Mouse (Mus musculus) cerebellum, adult 8-10 months (tissue): Measurements from ENCODE around the gene Lama5.
"Not testable (repeated sequence)": the region's sequence is repeated elsewhere in the genome, so short reads cannot be mapped to it uniquely, and the experiment has no call there.

Experiments used
- DNase-seq: peaks from one replicate; pipeline ENCODE4 v3.0.0; 2022

Lama5 gene

DNA sequence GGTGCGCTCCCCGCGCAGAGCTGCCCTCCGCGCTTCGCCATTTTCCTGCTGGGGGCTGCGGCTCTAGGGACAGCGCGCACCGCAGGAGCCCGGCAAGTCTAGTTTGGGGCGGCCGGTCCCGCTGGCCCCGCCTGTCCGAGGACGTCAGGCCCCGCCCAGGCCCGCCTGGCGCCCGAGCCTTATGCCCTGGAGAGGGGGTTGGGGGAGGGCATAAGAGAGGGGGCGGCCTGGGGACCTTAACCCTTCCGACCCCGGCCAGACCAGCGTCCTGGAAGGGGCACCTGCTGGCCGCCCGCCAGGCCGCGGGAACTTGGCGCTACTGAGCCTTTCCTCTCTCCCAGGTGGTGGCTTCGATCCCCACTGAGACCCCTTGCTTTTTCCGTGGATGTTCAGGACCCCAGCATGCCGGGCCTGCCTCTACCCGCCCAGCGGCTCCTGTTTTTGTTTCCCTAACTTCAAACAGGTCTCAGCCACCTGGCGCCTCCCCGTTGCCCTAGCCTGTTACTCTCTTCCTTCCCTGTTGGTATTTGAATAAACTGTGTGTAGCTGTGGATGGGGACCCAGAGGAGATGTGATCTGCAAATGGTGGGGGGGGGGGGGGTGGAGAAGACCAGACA, at the start of gene Lama5:
Gene Lama5, minus strand, starts transcription at position 98 of the 617 bp plus-strand sequence.
- DNase-seq: peak; percentile 24

DNA sequence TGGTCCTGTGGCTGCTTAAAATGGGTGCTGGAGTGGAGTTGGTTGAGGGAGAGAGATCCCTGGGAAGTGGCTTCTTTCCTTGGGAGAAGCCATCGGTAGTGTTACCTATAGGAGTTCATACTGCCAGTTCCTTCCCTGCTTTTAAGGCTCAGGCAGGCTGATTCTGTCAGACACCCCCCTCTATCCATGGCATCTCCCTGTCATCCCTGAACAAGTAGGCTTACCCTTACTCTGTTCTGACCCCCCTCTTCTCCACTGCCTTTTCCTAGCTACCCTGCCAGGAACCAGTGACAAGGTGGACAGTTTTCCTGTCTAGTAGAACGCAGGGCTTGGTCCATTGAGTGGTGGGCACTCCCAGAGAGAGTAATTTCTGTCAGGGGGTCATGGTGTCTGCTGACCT, 48.9 kb upstream of the Lama5 start:
- no peak for DNase-seq

- DNase-seq: peak; percentile 87
Measured at GRCm38 (mm10) chr2:180273394-180274244, 48.0 kb upstream of the Lama5 start, which contains the start of gene Cables2. Cables2 (minus strand) TSS chr2:180273496.

DNA sequence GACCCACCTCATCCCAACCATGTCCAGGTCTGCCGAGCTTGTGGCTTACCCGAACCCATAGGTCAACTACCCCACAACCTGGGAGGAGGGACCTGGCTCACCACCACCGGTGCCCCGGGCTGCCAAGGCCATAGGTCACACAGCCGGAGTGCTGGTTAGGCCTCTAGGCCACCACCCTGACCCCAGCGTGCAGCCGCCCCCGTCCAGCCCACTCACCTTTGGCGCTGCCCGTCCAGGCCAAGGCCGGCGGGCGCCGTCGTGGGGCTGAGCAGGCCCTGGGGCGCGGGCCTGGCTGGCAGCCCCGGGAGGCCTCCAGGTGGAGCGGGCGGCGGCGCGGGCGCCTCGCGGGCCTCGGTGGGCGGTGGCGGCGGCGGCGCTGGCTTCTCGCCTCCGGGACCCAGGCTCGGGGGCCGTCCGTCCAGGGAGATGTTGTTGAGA, 47.2 kb upstream of the Lama5 start:
- DNase-seq: peak; percentile 59

- no peak for DNase-seq
Measured at GRCm38 (mm10) chr2:180271804-180272395, 46.2 kb upstream of the Lama5 start.

DNA sequence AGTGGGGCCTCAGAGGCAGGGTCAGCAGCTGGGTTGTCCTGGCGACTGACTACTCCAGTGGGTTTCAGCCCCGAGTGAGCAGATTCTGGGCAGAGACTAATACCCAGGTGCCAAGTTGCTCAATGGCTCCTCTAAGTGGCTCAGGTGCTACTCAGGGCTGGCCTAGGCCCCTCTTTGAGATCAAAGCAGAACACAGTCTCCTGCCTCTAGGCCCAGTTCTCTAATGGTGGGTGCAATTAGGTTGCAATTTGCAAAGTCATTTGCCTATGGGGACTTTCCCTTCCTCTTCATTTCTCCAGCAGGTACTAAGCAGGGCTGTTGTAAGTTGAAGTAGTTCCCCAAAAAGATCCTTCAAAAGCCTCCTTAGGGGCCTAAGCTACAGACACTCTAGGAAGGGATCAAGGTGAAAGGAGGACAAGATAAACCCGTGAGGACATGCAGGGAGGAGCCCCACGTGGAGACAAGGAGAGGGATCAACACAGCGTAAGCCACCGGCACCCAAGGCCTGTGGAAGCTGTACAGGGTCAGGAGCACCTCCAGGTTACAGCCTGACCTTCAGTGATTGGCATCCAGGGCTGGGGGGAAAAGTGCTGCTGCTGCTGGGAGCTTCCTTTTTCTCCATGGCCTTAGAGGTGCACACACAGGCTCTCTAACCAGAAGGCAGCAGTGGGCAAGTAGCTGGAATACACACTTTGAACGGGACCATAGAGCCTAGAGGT, 45.0 kb upstream of the Lama5 start:
- no peak for DNase-seq

DNA sequence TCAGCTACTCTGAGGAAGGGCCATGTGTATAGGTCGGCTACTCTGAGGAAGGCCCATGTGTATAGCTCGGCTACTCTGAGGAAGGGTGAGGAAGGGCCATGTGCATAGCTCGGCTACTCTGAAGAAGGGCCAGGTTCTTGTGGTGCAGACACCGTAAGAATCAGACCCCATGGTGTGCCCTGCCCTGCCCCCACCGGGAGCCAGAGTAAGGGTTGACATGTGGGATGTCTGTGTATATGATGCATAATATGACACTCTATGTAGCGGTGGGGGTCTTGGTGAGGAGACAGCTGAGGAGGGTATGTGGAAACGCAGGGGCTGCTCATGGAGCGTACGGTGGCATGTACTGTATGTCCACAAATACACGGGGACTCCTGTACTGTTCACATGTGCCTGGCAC, 43.7 kb upstream of the Lama5 start:
- DNase-seq: no peak

GRCm38 (mm10) chr2:180267955-180268354, 42.3 kb upstream of the Lama5 start:
- DNase-seq: no peak

GRCm38 (mm10) chr2:180262891-180263290, 37.2 kb upstream of the Lama5 start:
- no peak for DNase-seq

GRCm38 (mm10) chr2:180262441-180262840, 36.8 kb upstream of the Lama5 start:
- no peak for DNase-seq

- no peak for DNase-seq
Measured at GRCm38 (mm10) chr2:180261901-180262300, 36.2 kb upstream of the Lama5 start.

GRCm38 (mm10) chr2:180260610-180261480, 35.2 kb upstream of the Lama5 start:
- DNase-seq: no peak

DNA sequence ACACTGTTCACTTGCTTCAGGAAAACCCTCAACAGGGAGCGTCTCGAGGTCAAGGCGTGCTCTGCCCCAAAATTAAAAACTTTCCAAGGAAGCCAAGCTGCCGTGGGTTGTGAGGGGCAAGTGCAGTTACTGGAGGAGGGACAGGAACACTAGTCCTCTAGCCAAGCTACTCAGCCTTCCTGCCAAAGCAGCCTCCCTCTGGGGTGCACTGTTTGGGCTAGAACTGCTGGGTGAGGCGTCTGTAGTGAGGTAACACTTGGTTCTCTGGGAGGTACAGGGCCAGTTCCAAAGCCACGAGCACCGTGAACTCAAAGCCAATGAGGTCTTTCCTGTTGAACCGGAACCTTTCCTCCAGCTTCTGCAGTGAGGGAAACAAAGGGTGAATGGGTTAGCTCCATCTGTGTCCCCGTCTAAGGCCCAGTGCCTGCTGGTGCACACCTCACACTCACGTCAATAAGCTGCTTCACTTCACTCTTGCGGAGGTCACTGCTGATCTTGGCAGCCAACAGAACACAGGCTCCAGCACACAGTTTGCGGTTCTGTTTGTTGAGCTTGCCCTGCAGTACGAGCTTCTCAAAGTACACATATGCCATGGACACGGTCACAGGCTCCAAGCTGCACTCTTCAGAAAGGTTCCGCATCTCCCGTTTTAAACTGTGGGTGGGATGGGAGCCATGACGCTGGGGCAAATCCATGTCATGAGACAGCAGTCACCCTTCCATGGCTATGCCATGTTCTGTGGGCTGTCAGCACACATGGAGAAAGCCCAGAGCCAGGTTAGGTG, 34.4 kb upstream of the Lama5 start:
- DNase-seq: not testable (repeated sequence)

GRCm38 (mm10) chr2:180258951-180259484, 33.4 kb upstream of the Lama5 start:
- DNase-seq: not testable (repeated sequence)

DNA sequence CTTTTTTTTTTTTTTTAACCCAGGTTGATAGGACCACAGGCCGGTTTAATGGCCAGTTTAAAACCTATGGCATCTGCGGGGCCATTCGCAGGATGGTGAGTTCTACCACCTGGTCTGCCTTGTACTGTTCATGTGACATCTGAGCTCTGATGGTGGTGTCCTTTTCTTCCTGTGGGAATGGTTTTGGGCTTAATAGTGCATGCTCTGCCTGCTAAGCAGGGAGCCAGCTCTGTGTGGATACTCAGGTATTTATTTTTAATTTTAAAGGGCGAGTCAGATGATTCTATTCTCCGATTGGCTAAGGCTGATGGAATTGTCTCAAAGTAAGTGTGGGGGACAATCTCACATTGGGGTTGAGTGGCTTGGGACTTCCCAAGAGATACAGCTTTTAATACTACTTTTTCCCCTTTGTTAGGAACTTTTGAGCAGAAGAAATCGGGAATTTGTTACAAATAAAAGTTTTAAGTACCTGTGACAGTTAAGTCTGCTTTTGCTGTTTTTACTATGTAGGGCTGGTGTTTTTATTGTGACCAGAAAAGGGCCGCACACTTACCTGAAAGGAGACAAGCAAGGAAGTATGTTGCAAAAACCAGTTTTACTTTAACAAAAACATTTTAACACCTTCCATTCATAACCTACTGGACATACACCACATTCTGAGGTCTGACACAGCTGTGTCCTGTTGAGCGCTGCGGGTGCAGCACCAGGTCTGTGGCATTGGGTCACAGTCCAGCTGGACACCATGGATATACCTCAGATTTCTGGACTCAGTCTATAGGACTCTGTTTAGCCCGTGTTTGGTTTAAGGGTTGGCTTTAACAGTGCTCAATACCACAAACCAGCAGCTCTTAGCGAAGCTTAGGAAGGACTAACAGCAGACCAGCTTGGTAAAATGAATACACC, 32.6 kb upstream of the Lama5 start:
- DNase-seq: no peak

DNA sequence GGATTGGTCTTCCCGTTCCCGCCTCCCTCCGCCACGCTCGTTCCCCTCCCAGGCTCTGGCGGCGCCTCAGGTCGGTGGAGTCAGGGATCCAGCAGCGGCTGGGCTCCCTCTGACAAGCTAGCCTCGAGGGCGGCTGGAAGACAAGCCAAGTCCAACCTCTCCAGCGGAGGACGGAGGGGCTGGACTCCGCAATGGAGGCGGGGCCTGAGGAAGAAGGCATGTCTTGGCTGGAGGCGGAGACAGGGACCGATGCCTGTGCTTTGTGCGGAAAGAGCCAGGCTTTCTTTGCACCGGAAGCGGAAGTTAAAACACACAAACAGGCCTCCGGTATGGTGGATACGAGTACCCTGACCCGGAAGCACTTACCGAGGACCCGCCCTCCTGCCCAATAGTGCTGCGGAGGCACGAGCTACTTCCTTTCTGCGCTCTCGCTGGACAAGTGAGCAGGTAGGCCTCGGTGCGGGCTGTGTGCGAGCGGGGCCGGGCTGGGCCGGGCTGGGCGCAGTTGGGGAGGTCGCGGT, 31.4 kb upstream of the Lama5 start, which contains the start of gene Rps21:
Gene Rps21, plus strand, starts transcription at position 377 of the 521 bp plus-strand sequence.
- DNase-seq: peak; percentile 95

DNA sequence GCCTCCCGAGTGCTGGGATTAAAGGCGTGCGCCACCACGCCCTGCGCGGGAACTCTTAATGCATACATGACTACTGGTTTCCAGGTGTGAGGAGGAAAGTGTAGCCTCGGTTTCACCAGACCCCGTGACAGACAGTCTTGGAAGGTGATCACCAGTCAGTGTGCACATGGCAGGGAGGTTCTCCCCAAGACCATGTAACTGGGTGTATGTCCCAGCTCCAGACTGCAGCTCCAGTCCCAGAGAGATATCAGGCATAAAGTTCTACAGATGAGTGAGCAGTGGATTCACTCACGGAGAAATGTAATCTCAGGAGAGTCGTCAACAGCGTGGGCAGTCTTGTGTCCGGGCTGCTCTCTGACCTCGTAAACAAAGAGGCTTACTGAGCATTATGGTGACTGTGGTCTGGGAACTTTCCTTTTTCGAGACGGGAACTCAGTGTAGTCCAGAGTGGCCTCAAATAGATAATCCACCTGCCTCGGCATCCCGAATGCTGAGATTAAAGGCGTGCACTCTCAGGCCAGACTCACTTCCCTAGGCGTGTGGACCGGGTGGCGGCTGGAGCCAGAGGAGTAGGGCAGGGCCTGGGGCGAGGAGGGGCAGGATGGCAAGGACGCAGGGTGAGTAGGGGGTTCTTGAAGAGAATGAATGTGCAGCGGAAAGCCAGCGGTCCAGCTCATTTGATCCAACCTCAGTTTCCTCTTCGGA, 30.8 kb upstream of the Lama5 start:
- no peak for DNase-seq

DNA sequence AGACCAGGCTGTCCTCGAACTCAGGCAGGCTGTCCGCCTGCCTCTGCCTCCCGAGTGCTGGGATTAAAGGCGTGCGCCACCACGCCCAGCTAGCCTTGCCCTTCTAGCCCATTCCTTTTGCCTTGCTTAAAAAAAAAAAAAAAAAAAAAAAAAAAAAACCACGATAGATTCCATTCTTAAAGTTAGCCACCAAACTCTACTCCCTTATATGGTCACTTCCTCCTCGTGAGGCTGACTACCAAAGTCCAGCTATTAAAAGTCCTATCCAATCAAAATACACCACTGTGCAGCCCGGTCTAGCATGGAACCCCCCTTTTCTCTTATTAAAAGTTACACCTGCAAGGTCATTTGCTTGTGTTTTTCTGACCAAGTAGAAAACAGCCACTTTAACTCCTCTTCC, 30.0 kb upstream of the Lama5 start:
- DNase-seq: no peak
